Mouse (Mus musculus) bone marrow, adult 2 months (tissue): ENCODE measurements around the gene Robo1. TPM values are rescaled to one million over a fixed set of nuclear protein-coding genes. Genes with fewer than 3 reads are reported as not detected.

Source experiments
- H3K27ac ChIP-seq: fragments of 200-500 bp; 2 replicates; pipeline ENCODE4 v1.5.1; 2012; ENCODE audit warnings: low read depth, mild to moderate bottlenecking, control low read depth, inconsistent platforms, low read length; ENCODE audit not compliant: control insufficient read depth, poor library complexity, insufficient read depth
- H3K4me1 ChIP-seq: fragments of 200-500 bp; 2 replicates; pipeline ENCODE4 v1.6.1; 2011; ENCODE audit warnings: low read length; ENCODE audit not compliant: control insufficient read depth, insufficient read depth
- H3K4me3 ChIP-seq: fragments of 200-500 bp; replicated peaks from 2 replicates; pipeline ENCODE3; 2011; ENCODE audit warnings: mild to moderate bottlenecking, low read depth, low read length, control low read depth; ENCODE audit not compliant: control insufficient read depth
- CTCF ChIP-seq: fragments of 200-500 bp; IDR thresholded peaks from 2 replicates; pipeline ENCODE4 v1.5.1; 2011; ENCODE audit warnings: low read length, control low read depth; ENCODE audit not compliant: control insufficient read depth, insufficient read depth
- POLR2A ChIP-seq: fragments of 200-500 bp; IDR thresholded peaks from 2 replicates; pipeline ENCODE4 v1.6.1; 2011; ENCODE audit warnings: low read depth, mild to moderate bottlenecking, control low read depth, low read length, borderline replicate concordance; ENCODE audit not compliant: control insufficient read depth
- WGBS: fragments of 180-500 bp; shearing (Covaris S2); methylation state at CpG from one replicate; pipeline ENCODE4 v1.1.7; 2018; 5-methylcytosine and 5-hydroxymethylcytosine counted together
- polyA plus RNA-seq: library from polyadenylated mRNA; stranded (reverse); fragments of >200 nt; gene quantifications from 2 replicates; pipeline ENCODE4 v1.2.4, GENCODE M21; 2011; ENCODE audit warnings: low replicate concordance; ENCODE audit not compliant: missing spikeins, insufficient read depth, insufficient read length

Gene Robo1
- polyA plus RNA-seq, 1 experiment, result 9.0 TPM

DNA sequence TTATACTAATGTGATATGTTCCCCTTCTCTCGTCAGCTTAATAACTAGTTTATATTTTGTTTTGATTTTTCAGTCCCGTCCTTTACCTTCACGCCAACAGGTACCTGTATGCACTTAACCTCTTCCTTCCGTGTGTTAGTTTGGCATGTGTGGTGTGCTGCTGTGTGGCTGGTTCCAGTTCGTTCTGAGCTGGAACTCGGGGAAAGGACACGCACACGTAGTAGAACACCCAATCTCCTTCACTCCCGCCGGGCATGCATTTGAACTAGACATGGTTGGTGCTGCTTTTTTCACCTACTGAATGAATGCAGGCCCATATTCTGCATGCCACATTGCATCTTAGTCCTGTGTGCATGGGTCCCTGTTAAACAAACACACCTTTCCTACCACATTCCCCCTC lies 685.5 kb downstream of the Robo1 start:
- no peak overlapping the region for H3K27ac ChIP-seq
- TF ChIP-seq POLR2A, result no peak
- no peak for TF ChIP-seq CTCF
- no peak overlapping the region for H3K4me3 ChIP-seq
- no peaks in the 10 kb centered on the region for H3K4me1 ChIP-seq
- 85% methylated on average over 10 of the region's 10 CpGs for WGBS

GRCm38 (mm10) chr16:72995251-72995954 lies 687.3 kb downstream of the Robo1 start:
- 37% methylated on average over 8 of the region's 8 CpGs for WGBS
- Histone ChIP-seq H3K4me3 (no peak overlapping the region), H3K4me1 (no peaks in the 10 kb centered on the region), H3K27ac (no peak overlapping the region)
- TF ChIP-seq CTCF (no peak), POLR2A (no peak)

- 80% methylated on average over 10 of the region's 10 CpGs for WGBS
- no peak overlapping the region for H3K4me3 ChIP-seq
- TF ChIP-seq POLR2A (no peak), CTCF (no peak)
- H3K27ac ChIP-seq, result no peak overlapping the region
- H3K4me1 ChIP-seq, result no peaks in the 10 kb centered on the region
Observed at GRCm38 (mm10) chr16:72995955-72996535, 687.9 kb downstream of the Robo1 start.

DNA sequence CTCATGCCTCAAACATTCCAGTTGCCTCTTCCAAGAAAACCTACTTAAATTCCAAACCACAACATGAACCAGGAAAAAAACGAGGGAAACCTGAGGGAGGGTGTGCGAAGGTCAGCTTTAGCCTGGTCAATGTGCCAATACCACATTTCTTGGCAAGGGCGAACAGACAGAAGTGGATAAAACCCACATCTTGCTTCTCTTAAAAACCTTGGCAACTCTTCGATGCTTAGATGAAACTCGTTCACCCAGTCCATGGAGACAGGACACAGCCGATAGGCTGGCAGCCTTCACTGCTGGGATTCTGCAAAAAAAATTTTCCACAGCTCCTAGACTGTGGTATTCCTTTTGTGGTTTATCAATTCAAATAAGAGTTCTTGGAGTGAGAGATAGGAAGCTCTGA lies 690.6 kb downstream of the Robo1 start:
- Histone ChIP-seq H3K4me3 (no peak overlapping the region), H3K27ac (no peak overlapping the region), H3K4me1 (no peaks in the 10 kb centered on the region)
- TF ChIP-seq POLR2A (no peak), CTCF (no peak)
- 83% methylated on average over 6 of the region's 6 CpGs for WGBS

DNA sequence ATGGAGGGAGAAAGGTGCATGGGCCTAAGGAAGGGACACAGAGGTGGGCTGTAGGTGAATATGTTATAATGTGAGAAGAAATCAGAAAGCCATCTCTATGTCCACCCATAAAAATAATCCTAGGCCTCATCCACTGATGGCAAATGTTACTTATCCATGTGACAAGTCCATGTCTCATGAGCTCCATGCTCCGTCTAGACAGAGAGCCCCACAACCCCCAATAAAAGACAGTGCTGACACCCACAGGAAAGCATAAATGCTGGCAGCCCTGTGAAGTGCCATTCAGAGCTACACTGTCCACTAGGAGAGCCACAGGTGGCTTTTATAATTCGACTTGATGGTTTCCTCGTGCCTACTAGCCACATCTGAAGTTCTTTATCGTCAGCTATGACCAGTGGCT lies 694.6 kb downstream of the Robo1 start:
- 77% methylated on average over 4 of the region's 4 CpGs for WGBS

DNA sequence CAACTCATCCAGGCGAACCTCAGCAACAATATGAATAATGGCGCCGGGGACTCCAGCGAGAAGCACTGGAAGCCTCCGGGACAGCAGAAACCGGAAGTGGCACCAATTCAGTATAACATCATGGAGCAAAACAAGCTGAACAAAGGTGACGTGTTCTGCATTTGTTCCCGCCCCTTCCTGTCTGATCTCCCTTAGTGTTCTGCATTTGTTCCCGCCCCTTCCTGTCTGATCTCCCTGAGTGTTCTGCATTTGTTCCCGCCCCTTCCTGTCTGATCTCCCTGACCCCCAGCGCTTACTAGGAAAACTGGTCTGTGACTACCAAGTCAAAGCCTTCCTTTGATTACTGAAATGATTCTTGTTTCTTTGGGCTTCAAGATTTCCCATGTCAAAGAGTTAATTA lies 696.5 kb downstream of the Robo1 start:
- no peak overlapping the region for H3K27ac ChIP-seq
- WGBS, result 84% methylated on average over 11 of the region's 11 CpGs
- no peaks in the 10 kb centered on the region for H3K4me1 ChIP-seq
- no peak overlapping the region for H3K4me3 ChIP-seq
- no peak for TF ChIP-seq POLR2A
- TF ChIP-seq CTCF, result no peak

More for the DNA sequence above, 694.6 kb downstream of the Robo1 start:
- TF ChIP-seq CTCF, result no peak
- TF ChIP-seq POLR2A, result no peak
- no peaks in the 10 kb centered on the region for H3K4me1 ChIP-seq
- H3K27ac ChIP-seq, result no peak overlapping the region
- H3K4me3 ChIP-seq, result no peak overlapping the region

GRCm38 (mm10) chr16:73005831-73006230 lies 697.7 kb downstream of the Robo1 start:
- H3K27ac ChIP-seq, result no peak overlapping the region
- WGBS, result 84% methylated on average over 4 of the region's 4 CpGs
- no peaks in the 10 kb centered on the region for H3K4me1 ChIP-seq
- H3K4me3 ChIP-seq, result no peak overlapping the region
- no peak for TF ChIP-seq CTCF
- TF ChIP-seq POLR2A, result no peak

DNA sequence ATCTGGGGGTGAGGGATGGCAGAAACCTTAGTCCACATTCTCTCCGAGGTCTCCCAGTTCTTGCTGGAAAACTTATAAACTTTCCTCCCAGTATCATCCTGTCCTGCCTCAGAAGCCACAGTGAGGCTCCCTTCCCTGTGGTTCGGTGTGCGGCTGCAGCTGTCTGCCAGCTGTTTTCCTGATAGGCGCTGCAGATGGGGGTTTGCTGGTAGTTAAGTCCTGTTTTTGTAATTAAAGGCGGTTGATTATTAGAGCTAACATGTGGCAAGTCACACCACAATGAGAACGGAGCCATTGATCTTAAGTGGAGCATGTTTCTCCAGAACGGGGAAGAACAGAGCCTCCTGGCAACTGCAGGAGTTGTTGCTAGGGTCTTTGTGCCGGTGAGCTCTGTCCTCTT lies 699.3 kb downstream of the Robo1 start:
- Histone ChIP-seq H3K27ac (no peak overlapping the region), H3K4me3 (no peak overlapping the region), H3K4me1 (no peaks in the 10 kb centered on the region)
- WGBS, result 58% methylated on average over 8 of the region's 8 CpGs
- TF ChIP-seq POLR2A, result no peak
- TF ChIP-seq CTCF, result no peak

DNA sequence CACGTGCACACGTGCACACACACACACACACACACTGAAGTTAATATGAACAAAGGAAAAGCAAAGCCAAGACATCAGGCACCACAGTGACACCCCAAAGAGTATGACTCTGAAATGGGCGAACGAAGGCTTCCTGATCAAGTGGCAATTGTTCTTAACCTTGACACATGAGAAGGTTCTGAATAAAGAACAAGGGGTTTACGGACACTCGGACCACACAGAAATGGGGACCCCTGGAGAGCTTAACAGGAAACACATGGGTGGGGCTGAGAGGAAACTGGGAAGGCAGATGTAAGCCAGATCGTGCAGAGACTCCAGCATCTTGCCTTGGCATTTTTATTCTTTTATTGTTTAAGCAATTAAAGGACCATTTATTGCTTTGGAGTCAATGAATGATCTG lies 703.2 kb downstream of the Robo1 start:
- no peak for TF ChIP-seq POLR2A
- TF ChIP-seq CTCF, result no peak
- no peak overlapping the region for H3K27ac ChIP-seq
- no peak overlapping the region for H3K4me3 ChIP-seq
- H3K4me1 ChIP-seq, result no peaks in the 10 kb centered on the region
- 46% methylated on average over 7 of the region's 7 CpGs for WGBS
